Mouse (Mus musculus): ENCODE measurements around the gene Syt13. TPM values are rescaled to one million over a fixed set of nuclear protein-coding genes. Genes with fewer than 3 reads are reported as not detected.
A peak's percentile ranks its signal among the peaks of the same experiment; 100 is the strongest.

Gene Syt13
- total and polyA plus RNA-seq, 3 experiments = not detected

GRCm38 (mm10) chr2:92874592-92874991, 40.3 kb upstream of the Syt13 start:
- Histone ChIP-seq H3K36me3 (ENCODE audit: control insufficient read depth in 1 of 2, insufficient read depth in 2 of 2, low read length in 2 of 2) (no peaks in the 10 kb centered on the region), H3K27ac (ENCODE audit: control insufficient read depth, low read depth, low read length) (no peak overlapping the region), H3K4me3 (ENCODE audit: control insufficient read depth in 1 of 2, insufficient read depth in 1 of 2, low read depth in 2 of 2, low read length in 2 of 2) (no peak overlapping the region), H3K27me3 (ENCODE audit: control insufficient read depth in 1 of 2, insufficient read depth in 2 of 2, low read length in 2 of 2) (peaks cover 12 to 29% of the 10 kb centered on the region in 2 experiments), H3K79me2 (ENCODE audit: control insufficient read depth, insufficient read depth, low read length, poor library complexity) (no peaks in the 10 kb centered on the region), H3K4me1 (ENCODE audit: control insufficient read depth in 1 of 2, insufficient read depth in 2 of 2, low read length in 2 of 2) (no peaks in the 10 kb centered on the region), H3K9ac (ENCODE audit: control insufficient read depth, low read depth, low read length, poor library complexity, severe bottlenecking) (no peak overlapping the region), H3K9me3 (replicated peaks; ENCODE audit: insufficient read depth, low read length) (no peaks in the 10 kb centered on the region)
- TF ChIP-seq MYC (IDR thresholded peaks at IDR 0.05; ENCODE audit: low read depth, low read length) = no peak
- no peak for TF ChIP-seq CHD1 (IDR thresholded peaks at IDR 0.05; ENCODE audit: low read depth, low read length)
- TF ChIP-seq ZC3H11A (IDR thresholded peaks at IDR 0.05; ENCODE audit: low read depth, low read length) = no peak
- no peak for TF ChIP-seq BHLHE40 (IDR thresholded peaks at IDR 0.05; ENCODE audit: borderline replicate concordance, low read depth, low read length)
- TF ChIP-seq MYB (IDR thresholded peaks at IDR 0.05; ENCODE audit: low read depth, low read length) = no peak
- no peak for TF ChIP-seq SMC3 (IDR thresholded peaks at IDR 0.05; ENCODE audit: low read depth, low read length)
- no peak for DNase-seq (ENCODE audit: low read depth, low spot score)

DNA sequence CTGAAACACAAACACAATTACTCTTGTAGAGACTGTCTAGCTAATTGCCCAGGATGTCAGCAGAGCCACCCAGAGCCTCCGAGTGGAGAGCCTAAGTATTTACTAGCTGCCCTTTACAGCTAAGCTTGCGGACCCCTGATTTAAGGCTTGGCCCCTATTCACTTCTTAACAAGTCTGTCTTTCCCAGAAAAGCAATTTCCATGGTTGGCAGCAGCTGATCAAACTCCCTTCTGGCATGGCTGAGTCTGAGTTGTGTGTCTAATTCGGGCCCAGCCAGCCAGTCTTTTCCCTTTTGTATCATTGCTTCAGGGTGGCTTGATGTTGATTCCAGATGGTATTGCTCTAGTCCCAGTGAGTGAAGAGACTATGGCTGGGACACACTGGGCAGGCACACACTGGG, 37.4 kb upstream of the Syt13 start:
- no peaks in the 10 kb centered on the region for H3K36me3 ChIP-seq (ENCODE audit: control insufficient read depth in 1 of 2, insufficient read depth in 2 of 2, low read length in 2 of 2)
- TF ChIP-seq USF1 (IDR thresholded peaks at IDR 0.05; ENCODE audit: low read depth, low read length) (no peak), MXI1 (IDR thresholded peaks at IDR 0.05; ENCODE audit: low read depth, low read length) (no peak)
- no peaks in the 10 kb centered on the region for H3K4me1 ChIP-seq (ENCODE audit: control insufficient read depth in 1 of 2, insufficient read depth in 2 of 2, low read length in 2 of 2)
- no peaks in the 10 kb centered on the region for H3K9me3 ChIP-seq (replicated peaks; ENCODE audit: insufficient read depth, low read length)
- H3K4me3 ChIP-seq (ENCODE audit: control insufficient read depth in 1 of 2, insufficient read depth in 1 of 2, low read depth in 2 of 2, low read length in 2 of 2) = no peak overlapping the region
- peaks cover 14 to 19% of the 10 kb centered on the region in 2 experiments for H3K27me3 ChIP-seq (ENCODE audit: control insufficient read depth in 1 of 2, insufficient read depth in 2 of 2, low read length in 2 of 2)
- H3K79me2 ChIP-seq (ENCODE audit: control insufficient read depth, insufficient read depth, low read length, poor library complexity) = no peaks in the 10 kb centered on the region
- no peak overlapping the region for H3K27ac ChIP-seq (ENCODE audit: control insufficient read depth, low read depth, low read length)
- DNase-seq (ENCODE audit: low read depth, low spot score) = no peak
- H3K9ac ChIP-seq (ENCODE audit: control insufficient read depth, low read depth, low read length, poor library complexity, severe bottlenecking) = no peak overlapping the region

DNA sequence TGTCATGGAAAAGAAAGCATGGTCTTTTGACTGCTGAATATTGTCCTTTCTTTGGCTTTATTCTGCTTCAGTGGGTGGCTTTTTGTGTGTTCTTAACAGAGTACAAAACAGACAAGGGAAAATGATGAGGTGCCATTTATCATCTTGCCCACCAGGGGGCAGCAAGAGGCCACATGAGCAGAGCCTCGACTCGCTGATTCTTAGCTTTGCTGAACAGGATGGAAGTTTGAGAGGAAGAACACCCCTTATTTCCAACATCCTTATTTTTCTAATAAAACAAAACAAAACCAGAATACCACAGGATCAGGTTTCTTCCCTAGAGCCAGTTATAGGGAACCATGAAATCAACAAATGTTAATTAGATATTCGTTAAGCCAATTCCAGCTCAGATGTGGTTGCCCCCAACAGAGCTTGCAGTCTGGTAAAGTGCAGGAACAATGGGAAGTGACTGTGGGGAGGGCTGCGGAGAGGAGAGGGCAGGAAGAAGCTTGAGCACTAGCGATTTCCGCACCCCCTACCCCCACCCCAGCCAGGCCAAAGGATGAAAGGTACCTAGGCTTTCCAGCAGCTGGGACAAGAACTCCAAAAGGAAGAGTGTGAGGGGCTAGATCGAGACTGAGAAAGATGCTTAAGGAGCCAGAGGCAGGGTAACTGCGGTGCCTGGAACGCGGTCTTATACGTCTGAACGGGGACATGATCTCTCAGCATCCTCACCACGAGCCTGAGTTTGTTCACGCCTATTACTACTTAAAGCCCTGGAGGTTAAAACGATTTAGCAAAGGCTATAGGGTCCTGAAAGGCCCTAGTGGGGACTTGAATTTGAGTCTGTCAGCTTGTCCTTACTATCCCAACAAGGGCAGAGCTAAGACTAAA, 31.6 kb upstream of the Syt13 start:
- H3K9me3 ChIP-seq (replicated peaks; ENCODE audit: insufficient read depth, low read length) = no peaks in the 10 kb centered on the region
- no peaks in the 10 kb centered on the region for H3K79me2 ChIP-seq (ENCODE audit: control insufficient read depth, insufficient read depth, low read length, poor library complexity)
- no peak overlapping the region for H3K27ac ChIP-seq (ENCODE audit: control insufficient read depth, low read depth, low read length)
- TF ChIP-seq CTCF (IDR thresholded peaks at IDR 0.05 in 2 of 3, conservative IDR thresholded peaks at IDR 0.05 in 1 of 3; ENCODE audit: control insufficient read depth in 1 of 3, insufficient read depth in 1 of 3, low read depth in 2 of 3, low read length in 3 of 3, poor library complexity in 1 of 3, severe bottlenecking in 1 of 3) (peak; percentile 84 to 90 (median 88)), MEF2A (IDR thresholded peaks at IDR 0.05; ENCODE audit: extremely low read depth, insufficient replicate concordance, low read depth, low read length, poor library complexity, severe bottlenecking) (no peak), RAD21 (IDR thresholded peaks at IDR 0.05; ENCODE audit: low read depth, low read length) (peak; percentile 81), SMC3 (IDR thresholded peaks at IDR 0.05; ENCODE audit: low read depth, low read length) (peak; percentile 73), ZC3H11A (IDR thresholded peaks at IDR 0.05; ENCODE audit: low read depth, low read length) (peak; percentile 46; the same call in 1 of the 2 replicates)
- no peak overlapping the region for H3K4me3 ChIP-seq (ENCODE audit: control insufficient read depth in 1 of 2, insufficient read depth in 1 of 2, low read depth in 2 of 2, low read length in 2 of 2)
- H3K27me3 ChIP-seq (ENCODE audit: control insufficient read depth in 1 of 2, insufficient read depth in 2 of 2, low read length in 2 of 2) = peaks cover 3 to 7% of the 10 kb centered on the region in 2 experiments; a peak in 2 of 4 replicates
- no peaks in the 10 kb centered on the region for H3K36me3 ChIP-seq (ENCODE audit: control insufficient read depth in 1 of 2, insufficient read depth in 2 of 2, low read length in 2 of 2)
- DNase-seq (ENCODE audit: low read depth, low spot score) = peak; percentile 60
- H3K4me1 ChIP-seq (ENCODE audit: control insufficient read depth in 1 of 2, insufficient read depth in 2 of 2, low read length in 2 of 2) = no peaks in the 10 kb centered on the region
- no peak overlapping the region for H3K9ac ChIP-seq (ENCODE audit: control insufficient read depth, low read depth, low read length, poor library complexity, severe bottlenecking)
